Mouse (Mus musculus) spleen, adult 2 months (tissue): Measurements from ENCODE around the gene Mrm2. TPM values are rescaled to one million over a fixed set of nuclear protein-coding genes. Genes with fewer than 3 reads are reported as not detected.

Experiments
- DNase-seq, 2 experiments: peaks; one replicate each; pipeline versions ENCODE4 v3.0.0 to v3.0.0-alpha.2; 2012 to 2021; ENCODE audit warnings: low spot score in 2 of 2, low read depth in 1 of 2
- H3K27ac ChIP-seq: fragments of 200-500 bp; 2 replicates; pipeline ENCODE4 v1.5.1; 2012; ENCODE audit warnings: low read length, inconsistent platforms; ENCODE audit not compliant: insufficient read depth
- H3K27me3 ChIP-seq: fragments of 200-500 bp; 2 replicates; pipeline ENCODE4 v1.6.1; 2012; ENCODE audit warnings: mild to moderate bottlenecking, moderate library complexity, low read length, inconsistent platforms; ENCODE audit not compliant: control insufficient read depth, insufficient read depth
- H3K36me3 ChIP-seq: fragments of 200-500 bp; 2 replicates; pipeline ENCODE4 v1.6.1; 2012; ENCODE audit warnings: mild to moderate bottlenecking, low read length, inconsistent platforms; ENCODE audit not compliant: control insufficient read depth, insufficient read depth
- H3K4me1 ChIP-seq: fragments of 200-500 bp; 2 replicates; pipeline ENCODE4 v1.6.1; 2011; ENCODE audit warnings: inconsistent platforms; ENCODE audit not compliant: control insufficient read depth, insufficient read depth, insufficient read length
- H3K4me3 ChIP-seq: fragments of 200-500 bp; 2 replicates; pipeline ENCODE4 v1.5.1; 2011; ENCODE audit warnings: mild to moderate bottlenecking, inconsistent platforms; ENCODE audit not compliant: insufficient read depth, insufficient read length; ENCODE audit errors: extremely low read depth
- CTCF ChIP-seq: fragments of 200-500 bp; IDR thresholded peaks from 2 replicates; pipeline ENCODE4 v1.5.1; 2011; ENCODE audit warnings: mild to moderate bottlenecking, inconsistent platforms; ENCODE audit not compliant: insufficient read depth, insufficient read length, insufficient replicate concordance; ENCODE audit errors: extremely low read depth
- POLR2A ChIP-seq: fragments of 200-500 bp; IDR thresholded peaks from 2 replicates; pipeline ENCODE4 v1.6.1; 2011; ENCODE audit warnings: low read depth, low read length, inconsistent platforms
- WGBS: fragments of 180-500 bp; shearing (Covaris S2); methylation state at CpG from one replicate; pipeline ENCODE4 v1.1.7; 2018; 5-methylcytosine and 5-hydroxymethylcytosine counted together
- polyA plus RNA-seq: library from polyadenylated mRNA; depleted of rRNA; stranded (reverse); fragments of >200 nt; gene quantifications from 2 replicates; pipeline ENCODE4 v1.2.3, GENCODE M21; 2012

The Mrm2 gene
- polyA plus RNA-seq, 1 experiment, result 3.7 TPM

- Histone ChIP-seq H3K27ac (no peak overlapping the region), H3K36me3 (peaks cover 29% of the 10 kb centered on the region), H3K4me3 (no peak overlapping the region), H3K27me3 (no peaks in the 10 kb centered on the region), H3K4me1 (no peaks in the 10 kb centered on the region; the same call in 1 of the 2 replicates)
- 48% methylated on average over 1 of the region's 1 CpGs for WGBS
- TF ChIP-seq CTCF (no peak), POLR2A (no peak)
- DNase-seq, result no peak
Measured at GRCm38 (mm10) chr5:140346050-140346449, 14.4 kb upstream of the Mrm2 start.

GRCm38 (mm10) chr5:140345244-140345643, 13.5 kb upstream of the Mrm2 start:
- Histone ChIP-seq H3K4me1 (no peaks in the 10 kb centered on the region; the same call in 1 of the 2 replicates), H3K36me3 (peaks cover 37% of the 10 kb centered on the region), H3K27me3 (no peaks in the 10 kb centered on the region), H3K27ac (no peak overlapping the region), H3K4me3 (no peak overlapping the region)
- TF ChIP-seq POLR2A, result no peak
- no peak for TF ChIP-seq CTCF
- no peak for DNase-seq
- 62% methylated on average over 4 of the region's 4 CpGs for WGBS

- Histone ChIP-seq H3K4me1 (no peaks in the 10 kb centered on the region), H3K27ac (no peak overlapping the region), H3K27me3 (no peaks in the 10 kb centered on the region), H3K4me3 (no peak overlapping the region), H3K36me3 (peaks cover 38% of the 10 kb centered on the region)
- 92% methylated on average over 4 of the region's 4 CpGs for WGBS
- TF ChIP-seq POLR2A, result no peak
- no peak for TF ChIP-seq CTCF
- DNase-seq, result no peak
Measured at GRCm38 (mm10) chr5:140342880-140343279, 11.2 kb upstream of the Mrm2 start.

GRCm38 (mm10) chr5:140339836-140340235, 8.1 kb upstream of the Mrm2 start:
- no peak for TF ChIP-seq CTCF
- TF ChIP-seq POLR2A, result no peak
- no peak overlapping the region for H3K4me3 ChIP-seq
- no peak for DNase-seq
- peaks cover 28% of the 10 kb centered on the region for H3K36me3 ChIP-seq
- H3K27ac ChIP-seq, result no peak overlapping the region
- no peaks in the 10 kb centered on the region for H3K4me1 ChIP-seq
- H3K27me3 ChIP-seq, result no peaks in the 10 kb centered on the region
- WGBS, result 81% methylated on average over 3 of the region's 3 CpGs

- no peak for DNase-seq
- Histone ChIP-seq H3K4me1 (no peaks in the 10 kb centered on the region), H3K27me3 (no peaks in the 10 kb centered on the region), H3K4me3 (no peak overlapping the region), H3K36me3 (peaks cover 19% of the 10 kb centered on the region), H3K27ac (no peak overlapping the region)
- WGBS, result 95% methylated on average over 4 of the region's 4 CpGs
- TF ChIP-seq CTCF, result no peak
- no peak for TF ChIP-seq POLR2A
Measured at GRCm38 (mm10) chr5:140338779-140339178, 7.1 kb upstream of the Mrm2 start.

GRCm38 (mm10) chr5:140336680-140337079, 5.0 kb upstream of the Mrm2 start:
- H3K36me3 ChIP-seq, result peaks cover 15% of the 10 kb centered on the region
- DNase-seq, result peak; percentile 12 to 33
- WGBS, result 78% methylated on average over 1 of the region's 1 CpGs
- H3K27me3 ChIP-seq, result no peaks in the 10 kb centered on the region
- TF ChIP-seq CTCF (peak; percentile 27; the same call in 1 of the 2 replicates), POLR2A (no peak)
- no peaks in the 10 kb centered on the region for H3K4me1 ChIP-seq
- H3K4me3 ChIP-seq, result no peak overlapping the region
- H3K27ac ChIP-seq, result no peak overlapping the region

- WGBS, result 42% methylated on average over 2 of the region's 2 CpGs
- peaks cover 3% of the 10 kb centered on the region; the same call in 1 of the 2 replicates for H3K4me1 ChIP-seq
- no peak for TF ChIP-seq CTCF
- TF ChIP-seq POLR2A, result no peak
- DNase-seq, result peak in 1 of 2 experiments; percentile 8
- no peak overlapping the region for H3K4me3 ChIP-seq
- no peaks in the 10 kb centered on the region; the same call in 1 of the 2 replicates for H3K36me3 ChIP-seq
- H3K27me3 ChIP-seq, result no peaks in the 10 kb centered on the region
- no peak overlapping the region for H3K27ac ChIP-seq
Measured at GRCm38 (mm10) chr5:140333631-140334030, 1.9 kb upstream of the Mrm2 start.
